Mouse (Mus musculus) C2C12 (cell line): ENCODE results near the gene Dtd2.

ENCODE experiments used
- CTCF ChIP-seq: IDR thresholded peaks from one replicate; pipeline ENCODE4 v1.5.1; 2011; ENCODE audit not compliant: control insufficient read depth, insufficient read depth, insufficient read length
- MYOD1 ChIP-seq: IDR thresholded peaks from one replicate; pipeline ENCODE4 v1.6.1; 2011; ENCODE audit warnings: low read depth; ENCODE audit not compliant: control insufficient read depth, insufficient read length

DNA sequence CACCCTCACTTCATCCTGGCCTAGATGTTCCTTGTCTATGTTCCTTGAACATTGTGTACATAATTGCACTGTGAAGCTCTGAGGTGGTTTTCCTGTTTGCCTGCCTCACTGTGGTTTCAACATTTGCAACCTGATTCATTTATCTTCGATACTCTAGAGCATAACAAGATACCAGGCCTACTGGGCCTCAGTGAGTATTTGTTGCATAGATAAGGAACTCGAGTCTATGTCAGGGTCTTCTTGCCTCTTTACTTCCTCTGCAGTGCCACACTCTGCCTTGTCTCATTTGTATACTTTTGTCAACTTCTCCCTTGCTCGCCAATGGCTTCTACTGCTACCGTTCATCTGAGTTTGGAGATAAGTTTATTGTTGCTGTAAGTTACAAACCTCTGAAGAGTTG lies 40.1 kb upstream of the Dtd2 start:
- TF ChIP-seq CTCF (no peak), MYOD1 (no peak)
